Mouse (Mus musculus) liver, adult 2 months (tissue): Measurements from ENCODE around the gene Uqcc1. TPM values are rescaled to one million over a fixed set of nuclear protein-coding genes. Genes with fewer than 3 reads are reported as not detected.

Experiments used
- DNase-seq: peaks from one replicate; pipeline ENCODE4 v3.0.0-alpha.2; 2011; ENCODE audit warnings: low read depth, low spot score; ENCODE audit errors: extremely low read depth
- H3K27ac ChIP-seq: fragments of 200-500 bp; replicated peaks from 2 replicates; pipeline ENCODE4 v1.5.1; 2012; ENCODE audit warnings: low read depth, mild to moderate bottlenecking, control low read depth, inconsistent platforms, low read length; ENCODE audit not compliant: insufficient read depth
- H3K27me3 ChIP-seq: fragments of 200-500 bp; 2 replicates; pipeline ENCODE4 v1.6.1; 2012; ENCODE audit warnings: mild to moderate bottlenecking, moderate library complexity, low read length, inconsistent platforms; ENCODE audit not compliant: control insufficient read depth, insufficient read depth
- H3K36me3 ChIP-seq: fragments of 200-500 bp; 2 replicates; pipeline ENCODE4 v1.6.1; 2012; ENCODE audit warnings: low read length, inconsistent platforms; ENCODE audit not compliant: control insufficient read depth, insufficient read depth
- H3K4me1 ChIP-seq: fragments of 200-500 bp; 2 replicates; pipeline ENCODE4 v1.6.1; 2011; ENCODE audit warnings: low read length; ENCODE audit not compliant: control insufficient read depth, insufficient read depth
- H3K4me3 ChIP-seq: fragments of 200-500 bp; 2 replicates; pipeline ENCODE4 v1.5.1; 2011; ENCODE audit warnings: low read depth, mild to moderate bottlenecking, control low read depth, low read length, moderate library complexity; ENCODE audit not compliant: insufficient read depth
- H3K79me2 ChIP-seq: fragments of 200-500 bp; 2 replicates; pipeline ENCODE4 v1.6.1; 2012; ENCODE audit warnings: inconsistent platforms, mild to moderate bottlenecking, low read length, moderate library complexity; ENCODE audit not compliant: control insufficient read depth, insufficient read depth
- H3K9ac ChIP-seq: fragments of 200-500 bp; 2 replicates; pipeline ENCODE4 v1.6.1; 2012; ENCODE audit warnings: low read depth, mild to moderate bottlenecking, control low read depth, inconsistent platforms, low read length
- CTCF ChIP-seq: fragments of 200-500 bp; IDR thresholded peaks from 2 replicates; pipeline ENCODE4 v1.5.1; 2011; ENCODE audit warnings: low read depth, low read length, control low read depth
- POLR2A ChIP-seq: fragments of 200-500 bp; IDR thresholded peaks from 2 replicates; pipeline ENCODE4 v1.6.1; 2011; ENCODE audit warnings: low read length, control low read depth; ENCODE audit not compliant: insufficient read depth; ENCODE audit errors: extremely low read depth
- WGBS: fragments of 180-500 bp; shearing (Covaris S2); methylation state at CpG from one replicate; pipeline ENCODE4 v1.1.7; 2018; 5-methylcytosine and 5-hydroxymethylcytosine counted together
- polyA plus RNA-seq: library from polyadenylated mRNA; depleted of rRNA; stranded (reverse); fragments of >200 nt; gene quantifications from 2 replicates; pipeline ENCODE4 v1.2.3, GENCODE M21; 2012; rRNA removed
- total RNA-seq: library from RNA; depleted of rRNA; stranded (reverse); fragments of >200 nt; gene quantifications from 2 replicates; pipeline ENCODE4 v1.2.3, GENCODE M21; 2014; rRNA removed

The Uqcc1 gene
- total and polyA plus RNA-seq, 2 experiments: 31.2 to 65.9 TPM

GRCm38 (mm10) chr2:155806548-155806947, 123.6 kb downstream of the Uqcc1 start:
- Histone ChIP-seq H3K27ac (no peak overlapping the region), H3K4me3 (no peak overlapping the region), H3K79me2 (no peaks in the 10 kb centered on the region), H3K36me3 (no peaks in the 10 kb centered on the region), H3K9ac (no peak overlapping the region), H3K27me3 (no peaks in the 10 kb centered on the region), H3K4me1 (no peaks in the 10 kb centered on the region)
- peak; percentile 72 for DNase-seq
- TF ChIP-seq CTCF (no peak), POLR2A (no peak)
- 41% methylated on average over 5 of the region's 5 CpGs for WGBS

GRCm38 (mm10) chr2:155805925-155806255, 124.2 kb downstream of the Uqcc1 start:
- Histone ChIP-seq H3K79me2 (no peaks in the 10 kb centered on the region), H3K4me1 (no peaks in the 10 kb centered on the region), H3K36me3 (no peaks in the 10 kb centered on the region), H3K27ac (no peak overlapping the region), H3K4me3 (no peak overlapping the region), H3K9ac (no peak overlapping the region), H3K27me3 (no peaks in the 10 kb centered on the region)
- TF ChIP-seq POLR2A (no peak), CTCF (no peak)
- 71% methylated on average over 6 of the region's 6 CpGs for WGBS
- DNase-seq: no peak

GRCm38 (mm10) chr2:155805231-155805924, 124.7 kb downstream of the Uqcc1 start:
- no peaks in the 10 kb centered on the region for H3K36me3 ChIP-seq
- H3K4me1 ChIP-seq: no peaks in the 10 kb centered on the region
- H3K27me3 ChIP-seq: no peaks in the 10 kb centered on the region
- peak; percentile 55 for DNase-seq
- H3K9ac ChIP-seq: no peak overlapping the region
- H3K27ac ChIP-seq: no peak overlapping the region
- 34% methylated on average over 6 of the region's 6 CpGs for WGBS
- H3K4me3 ChIP-seq: no peak overlapping the region
- no peaks in the 10 kb centered on the region for H3K79me2 ChIP-seq
- TF ChIP-seq CTCF (no peak), POLR2A (no peak)

- Histone ChIP-seq H3K36me3 (no peaks in the 10 kb centered on the region), H3K79me2 (no peaks in the 10 kb centered on the region), H3K27ac (no peak overlapping the region), H3K27me3 (no peaks in the 10 kb centered on the region), H3K4me3 (no peak overlapping the region), H3K9ac (no peak overlapping the region), H3K4me1 (no peaks in the 10 kb centered on the region)
- WGBS: 79% methylated on average over 5 of the region's 5 CpGs
- TF ChIP-seq POLR2A: no peak
- TF ChIP-seq CTCF: no peak
- no peak for DNase-seq
Measured at GRCm38 (mm10) chr2:155804053-155804452, 126.1 kb downstream of the Uqcc1 start.

GRCm38 (mm10) chr2:155802761-155803160, 127.3 kb downstream of the Uqcc1 start:
- H3K36me3 ChIP-seq: no peaks in the 10 kb centered on the region
- 60% methylated on average over 3 of the region's 3 CpGs for WGBS
- DNase-seq: peak; percentile 31

GRCm38 (mm10) chr2:155798613-155799012, 131.5 kb downstream of the Uqcc1 start:
- TF ChIP-seq POLR2A (no peak), CTCF (no peak)
- Histone ChIP-seq H3K79me2 (no peaks in the 10 kb centered on the region), H3K4me1 (no peaks in the 10 kb centered on the region), H3K36me3 (no peaks in the 10 kb centered on the region), H3K4me3 (no peak overlapping the region), H3K27me3 (no peaks in the 10 kb centered on the region), H3K9ac (no peak overlapping the region), H3K27ac (no peak overlapping the region)
- DNase-seq: no peak
- WGBS: 47% methylated on average over 3 of the region's 3 CpGs

More at GRCm38 (mm10) chr2:155802761-155803160, 127.3 kb downstream of the Uqcc1 start:
- TF ChIP-seq POLR2A (no peak), CTCF (peak; percentile 52)
- no peak overlapping the region for H3K4me3 ChIP-seq
- H3K27me3 ChIP-seq: no peaks in the 10 kb centered on the region
- H3K27ac ChIP-seq: no peak overlapping the region
- H3K4me1 ChIP-seq: no peaks in the 10 kb centered on the region
- H3K9ac ChIP-seq: no peak overlapping the region
- H3K79me2 ChIP-seq: no peaks in the 10 kb centered on the region

Other genes with a start within 250 kb of the Uqcc1 start
- gene Trpc4ap, start 237.9 kb downstream of the Uqcc1 start, total RNA-seq: 53.4 and 65.6 TPM in 2 replicates
- gene Trpc4ap, start 237.9 kb downstream of the Uqcc1 start, polyA plus RNA-seq: 101 and 114 TPM in 2 replicates
- gene Edem2, start 200.8 kb downstream of the Uqcc1 start, total RNA-seq: 45.8 and 53.1 TPM in 2 replicates
- gene Edem2, start 200.8 kb downstream of the Uqcc1 start, polyA plus RNA-seq: 64.1 and 71.6 TPM in 2 replicates
- not detected in 2 replicates for gene Gm17581, start 194.4 kb downstream of the Uqcc1 start, total RNA-seq
- gene Gm17581, start 194.4 kb downstream of the Uqcc1 start, polyA plus RNA-seq: not detected in 2 replicates
- gene Procr, start 179.2 kb downstream of the Uqcc1 start, total RNA-seq: 0.46 and 0.47 TPM in 2 replicates
- gene Procr, start 179.2 kb downstream of the Uqcc1 start, polyA plus RNA-seq: 0.65 and 0.73 TPM in 2 replicates
- not detected in 2 replicates for gene Mmp24, start 155.0 kb downstream of the Uqcc1 start, total RNA-seq
- gene Mmp24, start 155.0 kb downstream of the Uqcc1 start, polyA plus RNA-seq: 0.02 and 0.05 TPM in 2 replicates
- 5.0 and 5.5 TPM in 2 replicates for gene BC029722, start 110.9 kb downstream of the Uqcc1 start, total RNA-seq
- gene BC029722, start 110.9 kb downstream of the Uqcc1 start, polyA plus RNA-seq: 23.7 and 26.9 TPM in 2 replicates
- gene Eif6, start 103.4 kb downstream of the Uqcc1 start, total RNA-seq: 41.0 and 49.0 TPM in 2 replicates
- gene Eif6, start 103.4 kb downstream of the Uqcc1 start, polyA plus RNA-seq: 80.2 and 84.4 TPM in 2 replicates
- gene Fam83c, start 95.5 kb downstream of the Uqcc1 start, total RNA-seq: not detected in 2 replicates
- gene Fam83c, start 95.5 kb downstream of the Uqcc1 start, polyA plus RNA-seq: not detected in 2 replicates
- not detected in 2 replicates for gene Gm15557, start 10.4 kb upstream of the Uqcc1 start, total RNA-seq
- gene Gm15557, start 10.4 kb upstream of the Uqcc1 start, polyA plus RNA-seq: not detected in 2 replicates
- gene Gdf5, start 15.1 kb upstream of the Uqcc1 start, total RNA-seq: not detected in 2 replicates
- gene Gdf5, start 15.1 kb upstream of the Uqcc1 start, polyA plus RNA-seq: not detected in 2 replicates
- gene Cep250, start 26.1 kb upstream of the Uqcc1 start, total RNA-seq: 2.3 and 3.3 TPM in 2 replicates
- 1.7 and 2.5 TPM in 2 replicates for gene Cep250, start 26.1 kb upstream of the Uqcc1 start, polyA plus RNA-seq
- 2.5 and 3.9 TPM in 2 replicates for gene 6430550D23Rik, start 77.7 kb upstream of the Uqcc1 start, total RNA-seq
- 2.2 and 3.5 TPM in 2 replicates for gene 6430550D23Rik, start 77.7 kb upstream of the Uqcc1 start, polyA plus RNA-seq
- 59.2 and 71.9 TPM in 2 replicates for gene Ergic3, start 77.7 kb upstream of the Uqcc1 start, total RNA-seq
- gene Ergic3, start 77.7 kb upstream of the Uqcc1 start, polyA plus RNA-seq: 168 and 185 TPM in 2 replicates
- not detected in 2 replicates for gene Fer1l4, start 122.6 kb upstream of the Uqcc1 start, total RNA-seq
- gene Fer1l4, start 122.6 kb upstream of the Uqcc1 start, polyA plus RNA-seq: 0.06 TPM in 1 of 2 replicates, not detected in the other
- 1.6 and 1.7 TPM in 2 replicates for gene Spag4, start 134.9 kb upstream of the Uqcc1 start, total RNA-seq
- gene Spag4, start 134.9 kb upstream of the Uqcc1 start, polyA plus RNA-seq: 4.8 and 5.5 TPM in 2 replicates
- gene Cpne1, start 181.7 kb upstream of the Uqcc1 start, total RNA-seq: 18.3 and 21.9 TPM in 2 replicates
- gene Cpne1, start 181.7 kb upstream of the Uqcc1 start, polyA plus RNA-seq: 30.9 and 32.3 TPM in 2 replicates
- gene Rbm12, start 181.7 kb upstream of the Uqcc1 start, total RNA-seq: 3.9 and 5.1 TPM in 2 replicates
- 4.0 and 4.2 TPM in 2 replicates for gene Rbm12, start 181.7 kb upstream of the Uqcc1 start, polyA plus RNA-seq
- 1.6 and 1.9 TPM in 2 replicates for gene Gm28036, start 196.8 kb upstream of the Uqcc1 start, total RNA-seq
- gene Gm28036, start 196.8 kb upstream of the Uqcc1 start, polyA plus RNA-seq: 0.70 and 1.1 TPM in 2 replicates
- 139 and 152 TPM in 2 replicates for gene Romo1, start 213.7 kb upstream of the Uqcc1 start, total RNA-seq
- gene Romo1, start 213.7 kb upstream of the Uqcc1 start, polyA plus RNA-seq: 247 and 252 TPM in 2 replicates
- gene Nfs1, start 213.9 kb upstream of the Uqcc1 start, total RNA-seq: 71.1 and 75.1 TPM in 2 replicates
- 67.4 and 71.5 TPM in 2 replicates for gene Nfs1, start 213.9 kb upstream of the Uqcc1 start, polyA plus RNA-seq
- gene Rbm39, start 249.9 kb upstream of the Uqcc1 start, total RNA-seq: 188 and 219 TPM in 2 replicates
- 19.9 and 22.7 TPM in 2 replicates for gene Rbm39, start 249.9 kb upstream of the Uqcc1 start, polyA plus RNA-seq